Mouse (Mus musculus) erythroblast, embryonic 14.5 days (primary cell): ENCODE measurements around the gene Prss45.

Experiments
- GATA1 ChIP-seq: IDR thresholded peaks from 2 replicates; pipeline ENCODE4 v1.6.1; 2012; ENCODE audit warnings: low read length, inconsistent platforms, mixed read lengths
- TAL1 ChIP-seq: IDR thresholded peaks from 3 replicates; pipeline ENCODE4 v1.6.1; 2012; ENCODE audit warnings: low read length, inconsistent platforms, mixed read lengths

GRCm38 (mm10) chr9:110858967-110859596, 24.7 kb downstream of the Prss45 start:
- TF ChIP-seq GATA1 (no peak), TAL1 (no peak)
